Mouse (Mus musculus): Measurements from ENCODE around the gene Stx6. TPM values are rescaled to one million over a fixed set of nuclear protein-coding genes. Genes with fewer than 3 reads are reported as not detected.
"Not testable (repeated sequence)": the region's sequence is repeated elsewhere in the genome, so short reads cannot be mapped to it uniquely, and the experiment has no call there.

The Stx6 gene
- polyA plus RNA-seq, 1 experiment: 96.1 TPM

DNA sequence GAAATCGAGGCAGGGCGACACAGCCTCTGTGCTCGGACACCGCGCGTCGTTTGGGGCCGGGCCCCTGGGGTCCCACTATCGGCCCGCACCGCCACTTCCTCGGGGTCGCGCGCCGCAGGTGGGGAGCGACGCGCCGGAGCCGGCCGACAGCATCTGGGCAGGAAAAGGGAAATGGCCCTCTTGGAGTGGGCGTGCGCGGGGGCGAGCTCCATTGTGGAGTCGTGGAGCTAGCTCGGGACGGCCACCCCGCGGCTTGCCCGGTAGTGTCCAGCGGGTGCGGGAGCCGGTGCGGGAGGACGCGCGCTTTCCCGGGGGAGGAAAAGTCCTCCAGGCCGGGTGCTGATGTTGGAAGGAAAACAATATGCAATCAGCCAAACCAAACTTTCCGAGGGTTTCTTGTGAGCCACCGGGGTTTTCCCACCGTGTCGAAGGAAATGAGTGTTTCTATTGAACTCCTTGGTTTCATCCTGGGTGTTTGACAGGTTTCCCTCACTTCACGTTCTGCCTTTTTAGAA, 512 bp downstream of the Stx6 start:
- no peak for DNase-seq (ENCODE audit: extremely low spot score in 1 of 2, low spot score in 1 of 2)

DNA sequence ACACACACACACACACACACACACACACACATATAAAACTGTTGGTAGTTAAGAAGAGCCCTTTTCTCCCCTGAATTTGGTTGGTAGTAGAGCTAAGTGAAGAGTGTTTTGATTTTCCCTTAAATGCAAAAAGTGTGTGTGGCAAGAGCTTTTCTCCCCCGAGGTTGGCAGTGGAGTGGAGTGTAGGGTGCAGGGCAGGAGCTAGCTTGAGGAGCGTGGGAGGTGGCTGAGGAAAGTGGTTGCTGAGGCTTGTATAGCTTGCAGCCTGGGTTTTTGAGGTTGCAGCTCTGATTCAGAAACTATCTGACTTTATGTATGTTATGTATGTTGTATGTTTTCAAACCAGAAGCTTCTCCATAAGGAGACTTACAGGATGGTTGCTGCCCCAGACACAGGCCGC, 8.9 kb downstream of the Stx6 start:
- DNase-seq (ENCODE audit: extremely low spot score in 1 of 2, low spot score in 1 of 2): peak in 1 of 2 experiments; percentile 70

DNA sequence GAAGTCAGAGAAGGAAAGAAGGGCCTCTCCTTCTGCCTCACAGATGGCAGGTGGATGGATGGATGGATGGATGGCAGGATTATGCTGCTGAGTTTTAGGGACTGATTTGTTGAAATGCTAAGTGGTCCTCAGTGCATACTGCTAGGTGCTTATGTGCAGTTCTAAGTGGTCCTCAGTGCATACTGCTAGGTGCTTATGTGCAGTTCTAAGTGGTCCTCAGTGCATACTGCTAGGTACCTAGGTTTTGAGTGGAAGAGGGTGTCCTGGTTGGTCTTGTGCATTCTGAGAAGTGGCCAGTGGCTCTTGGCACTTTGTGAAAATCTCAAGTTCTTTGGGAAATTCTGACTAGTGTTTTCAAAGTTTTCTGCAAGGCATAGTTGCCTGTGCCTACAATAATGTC, 11.4 kb downstream of the Stx6 start:
- DNase-seq (ENCODE audit: extremely low spot score in 1 of 2, low spot score in 1 of 2): no peak

DNA sequence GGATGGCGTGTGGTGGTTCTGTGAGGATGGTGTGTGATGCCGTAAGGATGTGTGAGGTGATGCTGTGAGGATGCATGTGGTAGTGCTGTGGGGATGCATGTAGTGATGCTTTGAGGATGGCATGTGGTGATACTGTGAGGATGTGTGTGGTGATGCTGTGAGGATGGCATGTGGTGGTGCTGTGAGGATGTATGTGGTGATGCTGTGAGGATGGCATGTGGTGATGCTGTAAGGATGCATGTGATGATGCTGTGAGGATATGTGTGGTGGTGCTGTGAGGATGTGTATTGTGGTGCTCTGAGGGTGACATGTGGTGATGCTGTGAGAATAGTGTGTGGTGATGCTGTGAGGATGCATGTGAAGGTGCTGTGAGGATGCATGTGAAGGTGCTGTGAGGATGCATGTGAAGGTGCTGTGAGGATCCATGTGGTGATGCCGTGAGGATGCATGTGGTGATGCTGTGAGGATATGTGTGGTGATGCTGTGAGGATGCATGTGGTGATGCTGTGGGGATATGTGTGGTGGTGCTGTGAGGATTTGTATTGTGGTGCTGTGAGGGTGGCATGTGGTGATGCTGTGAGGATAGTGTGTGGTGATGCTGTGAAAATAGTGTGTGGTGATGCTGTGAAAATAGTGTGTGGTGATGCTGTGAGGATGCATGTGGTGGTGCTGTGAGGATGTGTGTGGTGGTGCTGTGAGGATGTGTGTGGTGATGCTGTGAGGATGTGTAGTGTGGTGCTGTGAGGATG, 14.6 kb downstream of the Stx6 start:
- no peak for DNase-seq (ENCODE audit: extremely low spot score in 1 of 2, low spot score in 1 of 2)

DNA sequence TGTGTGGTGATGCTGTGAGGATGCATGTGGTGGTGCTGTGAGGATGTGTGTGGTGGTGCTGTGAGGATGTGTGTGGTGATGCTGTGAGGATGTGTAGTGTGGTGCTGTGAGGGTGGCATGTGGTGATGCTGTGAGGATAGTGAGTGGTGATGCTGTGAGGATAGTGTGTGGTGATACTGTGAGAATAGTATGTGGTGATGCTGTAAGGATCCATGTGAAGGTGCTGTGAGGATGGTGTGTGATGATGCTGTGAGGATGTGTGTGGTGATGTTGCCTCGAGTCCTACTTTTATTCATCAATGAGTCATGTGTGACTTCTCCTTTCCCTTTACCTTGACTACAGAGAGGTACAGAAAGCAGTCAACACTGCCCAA, 15.1 kb downstream of the Stx6 start:
- DNase-seq (ENCODE audit: extremely low spot score in 1 of 2, low spot score in 1 of 2): not testable (repeated sequence)

DNA sequence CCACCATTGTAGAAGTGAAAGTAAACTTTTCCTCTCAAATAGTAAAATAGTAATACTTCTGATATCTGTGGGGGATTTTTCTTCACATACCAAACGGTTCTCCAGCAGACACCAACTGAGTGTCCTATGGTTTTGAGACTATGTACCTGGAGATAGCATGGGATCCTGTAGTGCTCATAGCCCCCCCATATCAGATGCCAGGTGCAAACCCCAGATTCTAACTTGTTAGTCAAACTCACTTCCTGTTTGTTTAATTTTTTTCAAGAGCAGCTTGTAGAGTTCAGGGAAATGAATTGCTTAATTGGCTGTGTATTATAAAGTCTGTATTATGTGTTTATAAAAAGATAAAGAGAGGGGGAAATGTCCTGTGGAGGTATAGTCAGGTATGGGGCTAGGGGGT, 15.9 kb downstream of the Stx6 start:
- DNase-seq (ENCODE audit: extremely low spot score in 1 of 2, low spot score in 1 of 2): no peak

DNA sequence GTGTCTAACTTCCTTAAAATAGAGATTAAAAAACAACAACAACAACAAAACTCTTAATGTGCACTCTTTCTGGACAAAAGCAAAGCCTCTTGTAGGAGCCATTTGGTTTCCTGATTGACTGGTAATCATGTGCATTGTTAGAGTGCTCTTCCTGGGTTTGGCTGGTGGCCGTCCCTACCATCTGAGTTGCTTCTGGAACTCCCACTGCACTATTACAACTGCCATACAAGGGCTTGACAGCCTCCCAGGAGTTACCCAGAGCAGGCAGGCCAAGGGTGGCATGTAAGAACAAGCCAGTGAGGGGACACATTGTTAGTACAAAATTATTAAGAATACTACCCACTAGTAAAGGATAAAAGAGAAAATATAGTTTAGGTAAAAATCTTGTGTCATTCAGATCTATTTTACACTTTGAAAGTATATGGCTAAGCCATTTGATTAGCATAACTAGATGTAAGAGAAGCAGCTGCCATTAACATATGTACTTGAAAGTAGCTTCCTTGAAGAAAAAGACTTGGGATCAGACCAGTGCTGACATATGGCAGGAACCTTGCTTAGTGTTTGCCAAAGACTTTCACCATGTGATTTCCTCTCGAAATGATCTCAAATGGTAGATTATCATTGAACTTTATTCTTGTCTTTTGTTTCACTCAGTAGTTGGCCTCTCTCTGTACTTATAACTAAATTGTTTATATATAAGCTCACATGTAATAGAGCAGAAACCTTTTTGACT, 19.8 kb downstream of the Stx6 start:
- no peak for DNase-seq (ENCODE audit: extremely low spot score in 1 of 2, low spot score in 1 of 2)

DNA sequence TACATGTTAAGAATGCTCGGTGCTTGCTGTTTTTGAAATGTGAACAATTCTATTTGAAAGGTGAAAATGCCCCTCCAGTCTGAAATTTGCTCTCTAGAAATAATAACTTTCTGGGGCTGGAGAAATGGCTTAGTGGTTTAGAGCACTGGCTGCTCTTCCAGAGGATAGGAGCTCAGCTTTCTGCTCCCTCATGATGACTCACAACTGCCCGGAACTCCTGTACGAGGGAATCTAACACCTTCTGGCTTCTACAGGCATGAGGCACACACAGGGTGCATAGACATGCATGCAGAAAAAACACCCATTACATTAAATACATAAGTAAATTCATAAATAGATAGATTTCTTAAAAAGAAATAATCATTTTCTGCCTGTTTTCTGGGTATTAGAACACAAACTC, 25.7 kb downstream of the Stx6 start:
- DNase-seq (ENCODE audit: extremely low spot score in 1 of 2, low spot score in 1 of 2): no peak

DNA sequence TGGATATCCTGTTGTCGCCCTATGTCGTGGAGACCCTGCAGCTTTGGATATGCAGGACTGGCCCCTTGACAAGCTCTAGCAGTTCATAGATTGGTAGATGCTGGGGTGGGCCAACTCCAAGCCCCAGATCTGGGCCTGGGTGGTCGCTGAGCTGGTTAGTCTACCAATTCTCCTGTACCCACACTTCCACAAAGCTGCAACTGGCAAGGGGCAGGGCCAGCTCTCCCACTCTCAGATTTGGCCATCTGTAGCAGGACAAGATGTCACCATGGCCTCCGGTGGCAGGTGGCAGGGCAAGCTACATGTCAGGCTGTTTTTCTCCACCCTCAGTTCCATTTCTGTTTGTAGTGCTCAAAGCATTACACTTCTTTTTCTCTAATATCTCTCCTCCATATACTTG, 30.1 kb downstream of the Stx6 start:
- no peak for DNase-seq (ENCODE audit: extremely low spot score in 1 of 2, low spot score in 1 of 2)

DNA sequence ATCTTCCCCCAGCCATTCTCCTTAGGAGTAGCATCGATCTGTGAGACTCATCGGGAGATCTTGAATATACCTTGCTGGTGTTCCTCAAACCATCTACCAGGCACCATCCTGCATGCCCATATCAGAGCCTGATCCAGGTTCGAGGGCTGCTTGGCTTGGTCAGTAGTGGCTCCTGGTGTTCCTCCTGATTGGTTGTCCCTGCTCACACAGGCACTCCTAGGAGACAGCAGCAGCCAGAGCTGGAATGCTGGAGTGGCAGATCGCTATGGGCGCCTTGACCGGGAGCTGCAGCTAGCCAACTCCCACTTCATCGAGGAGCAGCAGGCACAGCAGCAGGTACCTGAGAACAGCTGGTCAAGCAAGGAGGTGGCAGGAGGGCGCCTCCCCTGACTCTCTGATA, 32.7 kb downstream of the Stx6 start:
- no peak for DNase-seq (ENCODE audit: extremely low spot score in 1 of 2, low spot score in 1 of 2)

DNA sequence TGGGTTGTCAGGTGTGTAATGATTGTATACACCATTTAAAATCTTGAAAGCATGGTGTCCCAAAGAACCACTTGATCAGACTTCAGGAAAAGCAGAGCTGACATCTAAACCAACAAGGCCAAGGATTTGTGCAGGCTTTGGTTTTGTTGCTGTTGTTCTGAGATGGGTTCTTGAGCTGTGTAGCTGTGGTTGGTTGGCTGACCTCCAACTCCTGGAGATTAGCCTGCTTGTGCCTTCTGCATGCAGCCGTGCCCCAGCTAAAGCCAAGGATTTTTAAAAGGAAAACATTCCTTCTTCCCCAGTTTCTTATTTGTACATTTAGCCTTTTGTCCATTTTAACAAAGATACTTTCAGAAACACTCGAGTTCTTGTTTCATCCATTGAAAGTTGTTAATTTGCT, 33.2 kb downstream of the Stx6 start:
- no peak for DNase-seq (ENCODE audit: extremely low spot score in 1 of 2, low spot score in 1 of 2)

DNA sequence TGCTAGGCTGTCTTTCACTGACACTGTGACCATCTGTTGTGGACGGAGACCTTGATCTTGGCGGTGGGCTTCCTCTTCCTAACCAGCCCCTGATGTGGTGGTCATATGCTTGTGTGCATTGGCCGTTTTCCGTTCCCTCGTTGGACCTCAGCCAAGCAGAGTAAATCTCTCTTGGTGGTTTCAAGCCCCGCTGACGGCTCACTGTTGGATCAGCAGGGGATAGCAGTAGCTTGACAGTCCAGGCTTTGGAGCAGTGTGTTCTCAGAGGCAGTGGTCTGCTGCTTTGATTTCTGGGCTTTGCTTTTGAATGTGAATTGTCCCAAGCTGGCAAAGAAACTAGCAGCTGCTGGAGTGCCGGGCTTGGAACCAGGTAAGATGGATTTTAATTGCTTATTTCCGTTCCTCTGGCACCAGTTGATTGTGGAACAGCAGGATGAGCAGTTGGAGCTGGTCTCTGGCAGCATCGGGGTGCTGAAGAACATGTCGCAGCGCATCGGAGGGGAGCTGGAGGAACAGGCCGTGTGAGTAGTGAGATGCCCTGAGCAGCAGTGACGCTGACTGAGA, 34.4 kb downstream of the Stx6 start:
- peak in 1 of 2 experiments; percentile 11 for DNase-seq (ENCODE audit: extremely low spot score in 1 of 2, low spot score in 1 of 2)

DNA sequence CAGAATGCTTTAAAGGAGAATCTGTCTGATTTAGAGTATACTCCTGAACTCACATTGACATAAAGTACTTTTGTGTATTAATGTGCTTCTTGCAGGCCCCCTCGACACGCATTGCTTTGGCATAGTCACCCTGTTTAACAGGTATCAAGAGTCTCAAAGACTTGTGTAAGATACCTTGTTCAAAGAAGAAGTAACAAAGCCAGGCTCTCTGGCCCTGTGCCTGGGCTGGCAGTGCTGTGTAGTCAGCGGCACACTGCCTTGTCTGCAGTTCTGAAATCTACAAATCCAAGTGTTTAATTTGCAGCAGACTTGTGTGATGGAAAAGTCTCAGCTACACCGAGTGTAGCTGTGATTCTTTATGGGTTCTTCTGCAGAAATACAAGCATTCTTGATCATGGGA, 38.2 kb downstream of the Stx6 start:
- DNase-seq (ENCODE audit: extremely low spot score in 1 of 2, low spot score in 1 of 2): no peak

DNA sequence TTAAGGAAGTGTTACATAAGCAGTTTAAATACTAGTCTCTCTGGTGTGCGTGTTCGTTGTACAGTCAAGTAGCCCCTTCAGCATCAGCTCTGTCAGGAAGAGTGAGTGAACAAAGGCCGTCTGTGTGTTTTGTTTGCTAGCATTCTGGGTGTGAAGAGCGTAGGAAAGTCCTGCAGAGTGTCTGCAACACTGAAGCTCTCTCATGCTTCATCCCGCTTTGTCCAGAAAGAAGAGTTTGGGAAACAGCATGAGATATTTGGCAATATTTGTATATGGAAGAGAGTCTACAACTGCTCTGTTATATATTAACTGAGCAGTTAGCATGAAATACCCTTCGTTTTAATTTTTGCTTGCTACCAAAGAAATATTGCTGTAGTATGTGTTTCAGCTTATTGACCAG, 41.0 kb downstream of the Stx6 start:
- DNase-seq (ENCODE audit: extremely low spot score in 1 of 2, low spot score in 1 of 2): no peak

DNA sequence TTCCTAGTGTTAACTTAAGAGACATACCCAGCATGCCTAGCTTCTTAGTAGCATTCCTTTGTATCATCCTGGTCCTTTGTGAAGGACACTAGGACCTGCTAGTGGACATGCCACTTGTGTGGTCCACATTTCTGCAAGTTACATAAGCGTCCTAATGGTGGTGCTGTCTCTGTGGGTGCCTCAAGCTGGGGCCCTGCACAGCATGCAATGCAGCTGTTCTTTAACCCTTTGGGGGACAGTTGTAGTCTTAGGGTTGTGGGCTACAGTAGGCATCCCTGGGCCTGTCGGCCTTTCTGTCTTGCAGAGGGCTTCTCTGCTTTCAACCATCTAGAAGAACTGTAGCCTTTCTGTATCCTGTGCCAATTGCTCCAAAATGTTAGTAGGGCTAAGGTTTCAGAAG, 42.5 kb downstream of the Stx6 start:
- DNase-seq (ENCODE audit: extremely low spot score in 1 of 2, low spot score in 1 of 2): no peak

DNA sequence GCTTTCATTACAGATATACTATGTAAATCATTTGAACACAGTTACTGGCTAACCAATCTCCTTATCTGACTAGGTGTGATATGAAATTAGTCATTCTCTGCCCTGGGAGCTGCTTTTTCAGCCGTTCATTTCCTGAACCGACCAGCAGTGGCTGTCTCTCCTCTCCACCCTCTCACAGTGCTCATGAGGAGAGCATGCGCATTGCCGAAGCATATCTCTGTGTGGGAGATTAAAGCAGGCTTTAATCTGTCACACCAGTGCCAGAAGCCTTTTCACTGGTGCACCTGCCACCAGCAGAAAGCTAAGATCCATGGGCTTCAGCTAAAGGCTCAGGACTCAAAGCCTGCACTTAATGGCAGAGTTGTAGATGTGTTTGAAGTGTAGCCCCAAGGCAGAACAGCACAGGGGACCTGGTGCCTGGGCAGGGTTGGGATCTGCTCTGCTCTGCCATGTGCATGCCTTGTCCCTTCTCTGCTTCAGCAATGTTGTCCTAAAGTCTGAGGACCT, 42.9 kb downstream of the Stx6 start:
- peak in 1 of 2 experiments; percentile 81 for DNase-seq (ENCODE audit: extremely low spot score in 1 of 2, low spot score in 1 of 2)

DNA sequence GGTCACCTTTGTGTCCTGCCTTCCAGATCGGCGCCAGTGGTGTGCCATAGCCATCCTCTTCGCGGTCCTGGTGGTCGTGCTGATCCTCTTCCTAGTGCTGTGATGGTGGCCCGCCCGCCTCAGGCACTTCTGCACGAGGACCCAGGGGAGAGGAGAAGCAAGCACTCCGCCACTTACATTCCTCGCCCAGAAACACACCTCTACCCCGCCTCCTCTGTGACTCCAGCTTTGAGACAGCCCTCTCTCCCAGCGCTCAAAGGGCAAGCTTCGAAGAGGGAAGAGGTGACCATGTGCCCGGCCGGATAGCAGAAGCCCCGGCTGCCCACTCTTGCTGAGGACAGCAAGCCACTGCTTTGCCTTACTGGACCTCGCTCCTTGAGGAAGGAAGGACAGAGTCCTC, 43.4 kb downstream of the Stx6 start:
- no peak for DNase-seq (ENCODE audit: extremely low spot score in 1 of 2, low spot score in 1 of 2)

DNA sequence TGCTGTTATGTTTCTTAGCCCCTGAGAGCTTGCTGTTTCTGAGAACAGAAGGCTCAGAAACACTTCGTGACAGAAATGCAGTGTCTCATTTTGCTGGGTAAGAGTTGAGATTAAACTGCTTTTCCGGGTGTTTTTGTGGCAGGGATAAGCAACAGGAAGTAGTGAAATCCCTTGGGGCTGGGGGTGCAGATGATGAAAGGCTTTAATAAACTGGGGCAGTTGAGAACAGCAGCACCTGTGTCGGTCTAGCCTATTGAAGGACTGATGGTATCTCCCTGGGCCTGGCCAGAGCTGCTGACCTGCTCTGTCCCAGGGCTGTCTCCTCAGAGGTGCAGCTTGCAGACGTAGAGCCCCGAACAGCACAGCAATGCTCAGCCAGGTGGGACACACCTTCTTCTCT, 44.0 kb downstream of the Stx6 start:
- DNase-seq (ENCODE audit: extremely low spot score in 1 of 2, low spot score in 1 of 2): no peak

DNA sequence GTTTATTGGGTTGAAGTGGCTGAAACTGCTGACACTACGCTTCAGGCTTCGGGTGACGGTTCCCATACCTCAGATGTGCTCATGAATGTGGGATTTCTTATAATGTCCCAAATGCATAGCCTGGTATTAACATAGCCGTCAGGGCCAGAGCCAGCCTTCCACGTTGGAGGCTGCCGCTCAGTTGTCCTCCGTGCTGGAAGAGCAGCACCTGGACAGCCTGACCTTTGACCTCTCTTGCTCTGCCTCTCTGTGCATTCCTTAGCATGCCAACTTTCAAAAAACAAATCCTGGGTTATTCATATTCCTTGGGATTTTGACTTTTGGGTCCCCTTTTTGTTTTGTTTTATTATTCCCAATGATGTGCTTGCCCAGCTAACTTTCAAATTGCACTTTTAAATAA, 44.6 kb downstream of the Stx6 start:
- no peak for DNase-seq (ENCODE audit: extremely low spot score in 1 of 2, low spot score in 1 of 2)

DNA sequence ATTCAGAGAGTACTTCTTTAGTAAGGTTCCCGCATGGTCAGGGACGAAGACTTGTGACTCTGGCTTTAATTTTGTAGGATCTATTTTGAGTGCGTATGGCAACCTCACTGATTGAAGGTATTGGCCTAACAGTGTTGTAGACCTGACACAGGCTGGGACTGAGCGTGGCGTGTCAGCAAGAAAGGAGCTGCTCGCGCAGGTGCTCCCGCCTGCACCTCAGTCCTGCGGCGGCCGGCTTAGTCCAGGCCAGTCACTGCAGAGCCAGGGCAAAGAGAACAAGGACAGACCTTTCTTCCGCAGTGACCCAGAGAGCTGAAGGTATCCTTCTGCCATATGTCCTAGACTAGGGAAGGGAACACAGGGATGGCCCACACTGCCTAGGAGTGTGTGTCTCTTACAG, 45.4 kb downstream of the Stx6 start:
- no peak for DNase-seq (ENCODE audit: extremely low spot score in 1 of 2, low spot score in 1 of 2)

DNA sequence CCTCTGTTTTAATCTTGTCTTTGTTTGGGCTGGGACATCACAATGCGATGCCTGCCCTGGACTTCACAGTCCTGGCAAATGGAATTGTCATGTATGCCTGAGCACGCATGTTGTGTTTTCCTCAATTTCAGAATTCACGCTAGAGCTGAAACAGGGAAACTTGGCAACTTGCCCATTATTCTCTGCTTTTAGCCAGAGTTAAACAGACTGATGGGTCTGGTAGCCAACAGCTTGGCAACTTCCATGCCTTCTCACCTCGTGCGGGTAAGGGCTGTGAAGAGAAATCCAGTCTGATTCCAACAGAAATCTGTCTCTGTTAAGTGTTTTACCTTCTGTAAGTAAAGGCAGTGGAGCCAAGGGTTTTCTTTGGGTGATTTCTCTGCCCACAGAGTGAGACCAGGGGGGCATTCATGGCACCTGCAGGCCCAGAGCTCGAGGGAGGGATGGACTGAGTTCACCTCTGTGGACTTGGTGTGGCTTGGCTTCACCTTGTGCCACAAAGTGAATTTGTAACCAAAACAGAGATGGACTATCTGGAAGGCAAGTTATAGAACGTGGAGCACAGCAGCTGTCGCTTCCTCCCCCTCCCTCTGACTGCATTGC, 46.1 kb downstream of the Stx6 start:
- DNase-seq (ENCODE audit: extremely low spot score in 1 of 2, low spot score in 1 of 2): peak in 1 of 2 experiments; percentile 66

All from frontal cortex, adult 2 months (tissue).